Mouse (Mus musculus): ENCODE measurements around the gene Olfr316. TPM values are rescaled to one million over a fixed set of nuclear protein-coding genes. Genes with fewer than 3 reads are reported as not detected.

Gene Olfr316
- polyA plus RNA-seq, 1 experiment: not detected

DNA sequence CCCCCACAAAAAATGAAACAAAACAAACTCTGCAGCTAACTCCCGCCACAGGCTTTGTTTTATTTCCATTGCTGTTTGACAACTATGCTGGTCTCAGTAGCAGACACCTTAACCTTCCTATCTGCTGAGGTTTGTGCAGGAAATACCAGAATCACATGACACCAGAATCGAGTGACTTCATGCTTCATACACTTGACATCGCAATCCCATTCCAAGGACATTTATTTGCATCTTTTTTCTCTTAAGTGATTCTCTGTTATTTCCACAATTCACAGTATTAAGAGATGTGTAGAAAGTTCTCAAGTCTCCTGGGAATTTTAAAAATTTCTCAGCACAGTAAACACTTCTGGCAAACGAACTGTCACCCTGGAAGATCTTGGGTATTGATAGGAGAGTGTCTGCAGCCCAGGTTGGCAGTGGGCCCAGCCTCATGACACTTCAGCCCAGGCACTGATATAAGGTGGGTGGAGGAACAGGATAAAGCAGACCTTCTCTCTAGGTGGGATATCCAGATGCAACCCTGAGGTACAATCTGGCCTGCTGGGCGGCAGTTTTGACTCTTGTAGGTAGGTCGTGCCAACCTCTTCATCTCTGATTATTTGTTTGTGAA, 30.1 kb downstream of the Olfr316 start, which contains the start of gene Olfr314:
Gene Olfr314, plus strand, starts transcription at position 473 of the 610 bp plus-strand sequence.
- H3K4me1 ChIP-seq (ENCODE audit: control insufficient read depth, insufficient read depth, low read length): no peaks in the 10 kb centered on the region
- no peak within 1 kb of the TSS for H3K27ac ChIP-seq (ENCODE audit: insufficient read depth, low read length)
- no peak within 1 kb of the TSS for H3K4me3 ChIP-seq (ENCODE audit: insufficient read depth, low read length)
- TF ChIP-seq CTCF (IDR thresholded peaks at IDR 0.05; ENCODE audit: borderline replicate concordance, insufficient read depth, low read length) (no peak), POLR2A (IDR thresholded peaks at IDR 0.05; ENCODE audit: low read depth, low read length) (no peak)

DNA sequence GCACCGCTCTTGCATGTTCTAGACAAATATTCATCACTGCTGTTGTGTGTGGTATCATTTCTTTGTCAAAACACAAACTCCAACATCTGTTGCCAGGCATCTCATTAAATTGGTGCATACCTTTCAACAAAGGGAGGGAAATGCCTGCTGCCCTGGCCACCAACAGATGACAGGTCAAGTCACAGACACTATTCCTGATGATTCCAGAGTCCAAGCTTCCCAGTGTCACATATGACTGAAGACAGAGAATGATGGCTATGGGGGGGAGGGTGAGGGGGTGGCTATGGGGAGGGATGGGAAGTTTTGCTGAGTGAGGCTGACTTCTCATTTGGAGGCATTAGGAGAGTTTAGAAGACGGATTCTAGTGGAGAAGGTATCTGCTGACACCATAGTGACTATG, 31.6 kb downstream of the Olfr316 start:
- no peak for TF ChIP-seq POLR2A (IDR thresholded peaks at IDR 0.05; ENCODE audit: low read depth, low read length)
- TF ChIP-seq CTCF (IDR thresholded peaks at IDR 0.05; ENCODE audit: borderline replicate concordance, insufficient read depth, low read length): no peak
- H3K4me3 ChIP-seq (ENCODE audit: insufficient read depth, low read length): no peak overlapping the region
- H3K27ac ChIP-seq (ENCODE audit: insufficient read depth, low read length): no peak overlapping the region
- no peaks in the 10 kb centered on the region for H3K4me1 ChIP-seq (ENCODE audit: control insufficient read depth, insufficient read depth, low read length)

DNA sequence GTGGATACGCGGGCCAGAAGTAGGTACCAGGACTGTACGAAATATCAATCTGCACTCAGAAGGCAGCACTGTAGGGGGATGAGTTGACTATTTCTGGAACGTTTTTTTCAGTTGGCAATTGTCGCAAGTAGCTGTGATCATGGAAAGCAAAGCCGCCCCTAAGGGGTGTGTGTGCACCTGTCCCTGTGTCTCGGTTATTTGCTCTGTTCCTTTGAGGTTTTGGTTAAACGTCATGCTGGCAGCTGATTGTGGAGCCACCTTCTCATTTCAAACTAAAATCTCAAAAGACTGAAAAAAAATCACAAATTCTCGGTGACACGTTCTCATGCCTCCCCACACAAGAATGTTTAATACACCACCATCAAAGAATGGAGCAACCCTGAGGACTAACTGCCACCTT, 35.1 kb downstream of the Olfr316 start:
- TF ChIP-seq POLR2A (IDR thresholded peaks at IDR 0.05; ENCODE audit: low read depth, low read length) (no peak), CTCF (IDR thresholded peaks at IDR 0.05; ENCODE audit: borderline replicate concordance, insufficient read depth, low read length) (no peak)
- Histone ChIP-seq H3K4me3 (ENCODE audit: insufficient read depth, low read length) (no peak overlapping the region), H3K4me1 (ENCODE audit: control insufficient read depth, insufficient read depth, low read length) (no peaks in the 10 kb centered on the region), H3K27ac (ENCODE audit: insufficient read depth, low read length) (no peak overlapping the region)

DNA sequence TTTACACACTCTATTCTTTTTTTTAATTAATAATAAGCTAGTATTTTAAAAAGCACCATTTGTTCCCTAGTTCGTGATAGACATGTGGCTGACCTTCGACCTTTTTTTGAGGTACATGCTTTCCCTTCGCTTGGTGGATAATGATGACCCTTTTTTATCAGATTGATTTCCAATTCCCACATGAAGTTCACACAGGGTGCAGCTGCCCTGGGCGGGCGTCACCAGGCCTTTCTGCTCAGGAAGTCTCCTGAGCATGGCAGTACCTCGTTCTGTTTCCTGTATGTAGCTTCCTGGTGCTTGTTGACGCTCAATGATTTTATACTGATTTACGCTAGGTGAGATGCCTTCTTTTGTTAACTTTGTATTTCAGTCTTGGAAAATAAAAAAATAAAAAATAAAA, 35.8 kb downstream of the Olfr316 start:
- Histone ChIP-seq H3K4me3 (ENCODE audit: insufficient read depth, low read length) (no peak overlapping the region), H3K4me1 (ENCODE audit: control insufficient read depth, insufficient read depth, low read length) (no peaks in the 10 kb centered on the region), H3K27ac (ENCODE audit: insufficient read depth, low read length) (no peak overlapping the region)
- TF ChIP-seq CTCF (IDR thresholded peaks at IDR 0.05; ENCODE audit: borderline replicate concordance, insufficient read depth, low read length): no peak
- TF ChIP-seq POLR2A (IDR thresholded peaks at IDR 0.05; ENCODE audit: low read depth, low read length): no peak

DNA sequence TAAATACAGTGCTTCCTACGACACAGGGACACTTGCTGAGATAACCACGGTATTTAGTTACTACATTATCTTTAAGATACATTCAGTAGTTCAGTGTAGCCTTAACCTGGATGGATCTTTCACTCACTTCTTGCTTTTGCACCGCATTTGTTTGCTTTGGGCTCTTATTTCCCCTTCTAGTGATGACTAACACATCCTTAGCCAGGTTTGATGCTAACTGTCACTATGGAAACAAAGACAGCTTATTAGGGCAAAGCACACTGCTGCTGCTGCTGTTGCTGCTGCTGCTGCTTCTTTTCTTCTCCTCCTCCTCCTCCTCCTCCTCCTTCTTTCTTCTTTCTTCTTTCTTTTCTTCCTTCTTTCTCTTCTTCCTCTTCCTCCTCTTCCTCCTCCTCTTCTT, 37.0 kb downstream of the Olfr316 start:
- no peak for TF ChIP-seq CTCF (IDR thresholded peaks at IDR 0.05; ENCODE audit: borderline replicate concordance, insufficient read depth, low read length)
- TF ChIP-seq POLR2A (IDR thresholded peaks at IDR 0.05; ENCODE audit: low read depth, low read length): no peak
- Histone ChIP-seq H3K4me3 (ENCODE audit: insufficient read depth, low read length) (no peak overlapping the region), H3K27ac (ENCODE audit: insufficient read depth, low read length) (no peak overlapping the region), H3K4me1 (ENCODE audit: control insufficient read depth, insufficient read depth, low read length) (no peaks in the 10 kb centered on the region)

DNA sequence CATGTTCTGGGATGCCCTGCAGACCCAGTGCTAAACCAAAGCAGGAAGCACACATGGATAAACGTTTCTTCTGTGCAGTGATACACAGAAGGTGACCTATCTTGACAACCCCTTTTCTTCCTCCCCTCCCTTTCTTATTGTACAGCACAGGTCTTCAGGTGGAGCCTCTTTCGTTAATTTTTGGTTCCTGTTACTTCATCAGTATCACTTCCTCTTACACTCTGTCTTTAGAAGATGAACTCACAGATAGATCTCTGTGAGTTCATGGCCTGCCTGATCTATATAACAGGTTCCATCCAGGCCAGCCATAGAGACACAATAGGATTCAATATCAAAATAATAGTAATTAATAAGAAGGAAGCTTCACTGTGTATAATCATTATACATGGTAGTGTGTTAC, 37.5 kb downstream of the Olfr316 start:
- Histone ChIP-seq H3K27ac (ENCODE audit: insufficient read depth, low read length) (no peak overlapping the region), H3K4me1 (ENCODE audit: control insufficient read depth, insufficient read depth, low read length) (no peaks in the 10 kb centered on the region), H3K4me3 (ENCODE audit: insufficient read depth, low read length) (no peak overlapping the region)
- TF ChIP-seq POLR2A (IDR thresholded peaks at IDR 0.05; ENCODE audit: low read depth, low read length) (no peak), CTCF (IDR thresholded peaks at IDR 0.05; ENCODE audit: borderline replicate concordance, insufficient read depth, low read length) (no peak)

DNA sequence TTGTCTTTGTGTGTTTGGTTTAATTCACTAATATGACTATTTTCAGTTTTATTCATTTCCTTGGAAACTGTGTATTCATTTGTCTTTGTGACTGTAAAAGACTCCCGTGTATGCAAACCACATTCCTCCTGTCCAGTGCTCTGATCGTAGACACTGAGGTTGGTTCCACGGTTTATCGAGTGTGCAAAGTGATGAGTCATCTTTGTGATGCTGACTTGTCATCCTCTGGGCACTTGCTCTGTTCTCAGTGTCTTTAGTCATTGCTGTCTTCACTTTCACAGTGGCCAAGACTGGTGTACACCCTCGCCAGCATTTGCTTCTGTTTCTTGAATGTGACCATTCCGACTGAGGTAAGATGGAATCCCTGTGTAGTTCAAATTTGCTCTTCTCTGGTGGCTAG, 38.1 kb downstream of the Olfr316 start:
- Histone ChIP-seq H3K4me3 (ENCODE audit: insufficient read depth, low read length) (no peak overlapping the region), H3K27ac (ENCODE audit: insufficient read depth, low read length) (no peak overlapping the region), H3K4me1 (ENCODE audit: control insufficient read depth, insufficient read depth, low read length) (no peaks in the 10 kb centered on the region)
- TF ChIP-seq POLR2A (IDR thresholded peaks at IDR 0.05; ENCODE audit: low read depth, low read length) (no peak), CTCF (IDR thresholded peaks at IDR 0.05; ENCODE audit: borderline replicate concordance, insufficient read depth, low read length) (no peak)

DNA sequence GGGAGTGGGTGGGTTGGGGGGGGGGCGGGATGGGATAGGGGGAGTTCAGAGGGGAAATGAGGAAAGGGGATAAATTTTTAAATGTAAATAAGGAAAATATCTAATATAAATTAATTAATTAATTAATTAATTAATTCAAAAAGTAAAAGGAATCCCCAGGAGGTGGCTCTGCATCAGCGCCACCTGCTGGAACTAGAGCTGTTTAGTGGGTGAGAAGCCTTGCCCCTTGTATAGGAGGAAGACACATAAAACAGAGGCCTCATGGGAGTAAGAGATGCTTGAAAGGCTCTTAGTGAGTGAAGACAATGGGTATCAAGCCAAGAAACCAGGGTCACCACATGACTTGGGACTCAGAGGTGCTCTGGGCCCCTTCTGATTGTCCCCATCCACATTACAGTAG, 43.3 kb downstream of the Olfr316 start:
- TF ChIP-seq POLR2A (IDR thresholded peaks at IDR 0.05; ENCODE audit: low read depth, low read length) (no peak), CTCF (IDR thresholded peaks at IDR 0.05; ENCODE audit: borderline replicate concordance, insufficient read depth, low read length) (no peak)
- H3K27ac ChIP-seq (ENCODE audit: insufficient read depth, low read length): no peak overlapping the region
- H3K4me3 ChIP-seq (ENCODE audit: insufficient read depth, low read length): no peak overlapping the region
- H3K4me1 ChIP-seq (ENCODE audit: control insufficient read depth, insufficient read depth, low read length): no peaks in the 10 kb centered on the region

DNA sequence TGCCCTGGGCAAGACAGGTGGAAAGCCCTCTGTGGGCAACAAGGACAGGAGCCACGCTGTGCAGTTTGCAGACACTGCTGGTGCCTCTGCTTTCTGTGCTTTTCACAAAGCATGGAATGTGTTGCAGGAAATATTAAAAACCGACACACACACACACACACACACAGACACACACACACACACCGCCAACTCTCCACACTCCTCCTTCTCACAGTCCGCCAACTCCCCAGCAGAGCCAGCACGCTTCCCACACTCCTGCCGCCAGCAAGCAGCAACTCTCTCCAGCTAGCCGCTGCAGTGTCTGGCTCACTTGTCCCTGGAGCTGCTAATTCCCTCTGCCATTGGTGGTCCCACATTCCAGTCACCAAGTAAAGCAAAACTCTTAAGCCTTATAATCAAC, 44.3 kb downstream of the Olfr316 start:
- no peak overlapping the region for H3K27ac ChIP-seq (ENCODE audit: insufficient read depth, low read length)
- H3K4me3 ChIP-seq (ENCODE audit: insufficient read depth, low read length): no peak overlapping the region
- TF ChIP-seq POLR2A (IDR thresholded peaks at IDR 0.05; ENCODE audit: low read depth, low read length) (no peak), CTCF (IDR thresholded peaks at IDR 0.05; ENCODE audit: borderline replicate concordance, insufficient read depth, low read length) (no peak)
- H3K4me1 ChIP-seq (ENCODE audit: control insufficient read depth, insufficient read depth, low read length): no peaks in the 10 kb centered on the region

DNA sequence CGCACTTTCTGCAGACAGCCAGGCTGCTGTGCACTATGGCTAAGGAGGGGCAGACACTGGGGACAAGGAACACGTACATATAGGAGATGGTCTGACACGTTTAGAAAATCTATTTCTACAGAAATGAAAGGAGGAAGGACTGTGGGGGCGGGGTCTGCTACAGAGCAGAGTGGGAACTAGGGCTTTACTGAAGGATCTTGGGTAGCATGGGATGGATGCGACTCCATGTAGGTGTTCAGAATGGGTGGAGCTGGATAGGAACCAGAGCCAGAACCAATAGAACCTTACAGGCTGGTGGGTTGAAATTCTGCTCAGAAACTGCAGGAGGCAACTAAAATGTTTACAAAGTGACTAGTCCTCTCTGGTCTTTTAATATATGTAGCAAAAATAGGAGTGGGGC, 47.2 kb downstream of the Olfr316 start:
- TF ChIP-seq CTCF (IDR thresholded peaks at IDR 0.05; ENCODE audit: borderline replicate concordance, insufficient read depth, low read length) (no peak), POLR2A (IDR thresholded peaks at IDR 0.05; ENCODE audit: low read depth, low read length) (no peak)

More for the DNA sequence above, 47.2 kb downstream of the Olfr316 start:
- H3K4me1 ChIP-seq (ENCODE audit: control insufficient read depth, insufficient read depth, low read length): no peaks in the 10 kb centered on the region
- H3K27ac ChIP-seq (ENCODE audit: insufficient read depth, low read length): no peak overlapping the region
- no peak overlapping the region for H3K4me3 ChIP-seq (ENCODE audit: insufficient read depth, low read length)
